Mouse (Mus musculus) small intestine, adult 2 months (tissue): Measurements from ENCODE around the gene Mrgpre.

Experiments used
- CTCF ChIP-seq: fragments of 200-500 bp; IDR thresholded peaks from 2 replicates; pipeline ENCODE4 v1.5.1; 2012; ENCODE audit warnings: low read depth, mild to moderate bottlenecking, control low read depth, inconsistent platforms, low read length, moderate library complexity, mixed read lengths; ENCODE audit not compliant: insufficient replicate concordance, insufficient read length; ENCODE audit errors: extremely low read depth
- POLR2A ChIP-seq: fragments of 200-500 bp; IDR thresholded peaks from 2 replicates; pipeline ENCODE4 v1.6.1; 2012; ENCODE audit warnings: low read depth, mild to moderate bottlenecking, control low read depth, inconsistent platforms, low read length, moderate library complexity

DNA sequence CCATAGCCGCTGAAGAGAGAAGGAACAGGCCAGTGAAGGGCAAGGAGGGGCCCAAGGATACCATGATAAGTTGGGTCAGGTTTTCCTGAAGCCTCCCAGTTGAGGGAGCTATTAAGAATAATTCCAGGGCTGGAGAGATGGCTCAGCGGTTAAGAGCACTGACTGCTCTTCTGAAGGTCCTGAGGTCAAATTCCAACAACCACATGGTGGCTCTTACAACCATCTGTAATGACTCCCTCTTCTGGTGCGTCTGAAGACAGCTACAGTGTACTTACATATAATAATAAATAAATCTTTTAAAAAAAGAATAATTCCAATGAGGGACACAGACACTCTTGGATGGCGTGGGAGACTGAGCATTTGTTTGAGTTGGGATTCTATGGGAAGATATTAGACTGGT is 34.9 kb upstream of the Mrgpre start:
- TF ChIP-seq POLR2A (no peak), CTCF (no peak)
